Mouse (Mus musculus) bone marrow, adult 2 months (tissue): ENCODE results near the gene Rgl2. TPM values are rescaled to one million over a fixed set of nuclear protein-coding genes. Genes with fewer than 3 reads are reported as not detected.

Experiments used
- H3K27ac ChIP-seq: fragments of 200-500 bp; 2 replicates; pipeline ENCODE4 v1.5.1; 2012; ENCODE audit warnings: low read depth, mild to moderate bottlenecking, control low read depth, inconsistent platforms, low read length; ENCODE audit not compliant: control insufficient read depth, poor library complexity, insufficient read depth
- H3K4me1 ChIP-seq: fragments of 200-500 bp; 2 replicates; pipeline ENCODE4 v1.6.1; 2011; ENCODE audit warnings: low read length; ENCODE audit not compliant: control insufficient read depth, insufficient read depth
- H3K4me3 ChIP-seq: fragments of 200-500 bp; replicated peaks from 2 replicates; pipeline ENCODE3; 2011; ENCODE audit warnings: mild to moderate bottlenecking, low read depth, low read length, control low read depth; ENCODE audit not compliant: control insufficient read depth
- CTCF ChIP-seq: fragments of 200-500 bp; IDR thresholded peaks from 2 replicates; pipeline ENCODE4 v1.5.1; 2011; ENCODE audit warnings: low read length, control low read depth; ENCODE audit not compliant: control insufficient read depth, insufficient read depth
- POLR2A ChIP-seq: fragments of 200-500 bp; IDR thresholded peaks from 2 replicates; pipeline ENCODE4 v1.6.1; 2011; ENCODE audit warnings: low read depth, mild to moderate bottlenecking, control low read depth, low read length, borderline replicate concordance; ENCODE audit not compliant: control insufficient read depth
- WGBS: fragments of 180-500 bp; shearing (Covaris S2); methylation state at CpG from one replicate; pipeline ENCODE4 v1.1.7; 2018; 5-methylcytosine and 5-hydroxymethylcytosine counted together
- polyA plus RNA-seq: library from polyadenylated mRNA; stranded (reverse); fragments of >200 nt; gene quantifications from 2 replicates; pipeline ENCODE4 v1.2.4, GENCODE M21; 2011; ENCODE audit warnings: low replicate concordance; ENCODE audit not compliant: missing spikeins, insufficient read depth, insufficient read length

Rgl2 gene
- polyA plus RNA-seq, 1 experiment, result 173 TPM

DNA sequence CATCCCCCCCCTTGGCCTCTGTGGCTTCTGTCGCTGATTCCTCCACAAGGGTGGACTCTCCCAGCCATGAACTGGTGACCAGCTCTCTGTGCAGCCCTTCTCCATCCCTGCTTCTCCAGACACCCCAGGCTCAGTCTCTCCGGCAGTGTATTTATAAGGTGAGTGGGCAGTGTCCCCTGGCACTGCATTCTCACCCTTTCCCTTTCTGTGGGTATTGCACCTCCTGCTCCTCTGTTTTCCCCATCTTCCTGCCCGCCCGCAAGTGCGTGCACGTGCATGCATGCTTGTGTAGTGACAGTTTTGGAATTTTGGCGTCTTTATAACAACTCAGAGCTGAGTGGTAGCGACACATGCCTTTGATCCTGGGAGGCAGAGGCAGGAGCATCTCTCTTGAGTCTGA, 15.4 kb upstream of the Rgl2 start:
- TF ChIP-seq CTCF, result no peak
- no peak for TF ChIP-seq POLR2A
- Histone ChIP-seq H3K4me3 (no peak overlapping the region), H3K27ac (no peak overlapping the region), H3K4me1 (peaks cover 6% of the 10 kb centered on the region)
- WGBS, result 90% methylated on average over 8 of the region's 8 CpGs

GRCm38 (mm10) chr17:33914969-33915391, 14.4 kb upstream of the Rgl2 start:
- H3K27ac ChIP-seq, result no peak overlapping the region
- WGBS, result 76% methylated on average over 13 of the region's 13 CpGs
- H3K4me1 ChIP-seq, result peaks cover 6% of the 10 kb centered on the region
- peak overlapping the region; percentile 35 for H3K4me3 ChIP-seq
- TF ChIP-seq POLR2A (no peak), CTCF (peak; percentile 23; the same call in 1 of the 2 replicates)

DNA sequence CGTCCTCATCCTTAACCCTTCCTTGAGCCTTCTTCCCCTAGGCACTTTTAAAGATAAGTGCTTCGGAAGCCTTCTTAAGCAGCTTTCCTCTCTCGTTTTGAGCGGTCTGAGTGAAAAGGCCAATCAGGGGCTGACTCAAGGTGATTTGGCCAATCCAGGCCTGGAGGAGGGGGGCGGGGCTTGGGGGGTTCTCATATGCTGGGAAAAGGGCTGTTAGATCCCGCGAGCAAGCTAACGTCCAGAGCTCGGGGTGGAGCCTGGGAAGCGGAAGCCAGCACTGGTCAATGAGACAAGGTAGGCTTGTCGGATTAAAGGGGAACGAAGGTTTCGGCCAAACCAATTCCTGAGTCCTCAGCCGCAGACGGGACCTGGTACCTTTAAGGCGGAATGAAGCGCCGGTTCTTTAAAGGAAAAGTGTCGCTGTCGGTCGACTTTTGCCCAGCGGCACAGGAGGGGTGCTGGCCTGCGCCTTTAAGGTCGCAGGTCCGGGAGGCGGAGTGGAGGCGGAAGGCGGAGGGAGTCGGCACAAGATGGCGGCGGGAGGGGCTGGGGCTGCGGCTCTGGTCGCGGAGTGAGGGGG, 13.6 kb upstream of the Rgl2 start, which contains the start of the genes Tapbp and Zbtb22:
TSS of gene Tapbp (plus strand) at position 229 of the 580 bp plus-strand sequence.
TSS of gene Zbtb22 (plus strand) at position 234 of the 580 bp plus-strand sequence.
- peaks cover 6% of the 10 kb centered on the region for H3K4me1 ChIP-seq
- TF ChIP-seq CTCF (no peak), POLR2A (peak; percentile 36; the same call in 1 of the 2 replicates)
- under 1% methylated on average over 33 of the region's 34 CpGs for WGBS
- peak within 1 kb of the TSS; percentile 54 for H3K27ac ChIP-seq
- peak within 1 kb of the TSS; percentile 66 for H3K4me3 ChIP-seq

DNA sequence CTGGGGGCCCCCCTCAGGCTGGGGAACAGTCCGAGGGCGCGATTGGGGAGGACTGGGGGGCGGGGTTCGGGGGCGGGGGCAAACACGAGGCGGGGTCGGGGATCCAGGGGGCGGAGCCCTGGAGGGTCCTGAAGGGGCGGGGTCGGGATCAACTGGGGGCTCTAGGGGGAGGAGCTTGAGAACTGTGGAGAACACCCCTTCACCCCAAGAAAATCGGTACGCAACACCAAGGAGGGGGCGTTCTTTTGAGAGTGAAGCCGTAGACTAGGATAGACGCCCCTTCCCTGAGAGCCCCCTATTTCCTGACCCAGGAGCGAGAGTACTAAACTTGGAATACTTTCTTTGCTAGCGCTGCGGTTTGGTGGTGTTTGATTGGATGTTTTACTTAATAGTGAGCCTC, 13.0 kb upstream of the Rgl2 start:
- no peak overlapping the region for H3K27ac ChIP-seq
- H3K4me1 ChIP-seq, result peaks cover 6% of the 10 kb centered on the region
- WGBS, result under 1% methylated on average over 16 of the region's 20 CpGs
- no peak for TF ChIP-seq POLR2A
- TF ChIP-seq CTCF, result no peak
- H3K4me3 ChIP-seq, result peak overlapping the region; percentile 66

DNA sequence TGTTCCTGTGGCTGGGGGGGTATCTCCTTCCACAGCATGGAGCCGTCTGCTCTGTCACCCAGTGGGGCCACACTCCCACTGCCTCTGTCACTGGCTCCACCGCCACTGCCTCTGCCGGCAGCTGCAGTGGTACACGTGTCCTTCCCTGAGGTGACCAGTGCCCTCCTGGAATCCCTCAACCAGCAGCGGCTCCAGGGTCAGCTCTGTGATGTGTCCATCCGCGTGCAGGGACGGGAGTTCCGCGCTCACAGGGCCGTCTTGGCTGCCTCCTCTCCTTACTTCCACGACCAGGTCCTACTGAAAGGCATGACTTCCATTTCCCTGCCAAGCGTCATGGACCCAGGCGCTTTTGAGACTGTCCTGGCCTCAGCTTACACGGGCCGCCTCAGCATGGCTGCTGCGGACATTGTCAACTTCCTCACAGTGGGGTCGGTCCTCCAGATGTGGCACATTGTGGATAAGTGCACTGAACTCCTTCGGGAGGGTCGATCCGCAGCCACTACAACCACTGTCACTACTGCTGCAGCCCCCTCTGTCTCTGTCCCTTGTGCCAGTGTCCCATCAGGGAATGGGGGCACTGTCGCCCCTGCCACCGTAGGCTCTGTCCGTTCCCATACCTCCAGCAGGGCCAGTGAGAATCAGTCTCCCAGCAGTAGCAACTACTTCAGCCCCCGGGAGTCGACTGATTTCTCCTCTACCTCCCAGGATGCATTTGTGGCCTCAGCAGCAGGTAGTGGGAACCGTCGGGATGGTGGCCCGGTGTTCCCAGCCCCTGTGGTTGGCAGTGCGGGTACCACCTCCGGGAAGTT, 12.3 kb upstream of the Rgl2 start:
- Histone ChIP-seq H3K4me3 (peak overlapping the region; percentile 41), H3K4me1 (peaks cover 6% of the 10 kb centered on the region), H3K27ac (no peak overlapping the region)
- TF ChIP-seq POLR2A (peak; percentile 17; the same call in 1 of the 2 replicates), CTCF (no peak)
- WGBS, result 88% methylated on average over 31 of the region's 31 CpGs

- Histone ChIP-seq H3K4me3 (no peak overlapping the region), H3K4me1 (peaks cover 6% of the 10 kb centered on the region), H3K27ac (no peak overlapping the region)
- TF ChIP-seq POLR2A, result no peak
- TF ChIP-seq CTCF, result no peak
- WGBS, result 94% methylated on average over 18 of the region's 18 CpGs
Measured at GRCm38 (mm10) chr17:33917656-33918292, 11.6 kb upstream of the Rgl2 start.

DNA sequence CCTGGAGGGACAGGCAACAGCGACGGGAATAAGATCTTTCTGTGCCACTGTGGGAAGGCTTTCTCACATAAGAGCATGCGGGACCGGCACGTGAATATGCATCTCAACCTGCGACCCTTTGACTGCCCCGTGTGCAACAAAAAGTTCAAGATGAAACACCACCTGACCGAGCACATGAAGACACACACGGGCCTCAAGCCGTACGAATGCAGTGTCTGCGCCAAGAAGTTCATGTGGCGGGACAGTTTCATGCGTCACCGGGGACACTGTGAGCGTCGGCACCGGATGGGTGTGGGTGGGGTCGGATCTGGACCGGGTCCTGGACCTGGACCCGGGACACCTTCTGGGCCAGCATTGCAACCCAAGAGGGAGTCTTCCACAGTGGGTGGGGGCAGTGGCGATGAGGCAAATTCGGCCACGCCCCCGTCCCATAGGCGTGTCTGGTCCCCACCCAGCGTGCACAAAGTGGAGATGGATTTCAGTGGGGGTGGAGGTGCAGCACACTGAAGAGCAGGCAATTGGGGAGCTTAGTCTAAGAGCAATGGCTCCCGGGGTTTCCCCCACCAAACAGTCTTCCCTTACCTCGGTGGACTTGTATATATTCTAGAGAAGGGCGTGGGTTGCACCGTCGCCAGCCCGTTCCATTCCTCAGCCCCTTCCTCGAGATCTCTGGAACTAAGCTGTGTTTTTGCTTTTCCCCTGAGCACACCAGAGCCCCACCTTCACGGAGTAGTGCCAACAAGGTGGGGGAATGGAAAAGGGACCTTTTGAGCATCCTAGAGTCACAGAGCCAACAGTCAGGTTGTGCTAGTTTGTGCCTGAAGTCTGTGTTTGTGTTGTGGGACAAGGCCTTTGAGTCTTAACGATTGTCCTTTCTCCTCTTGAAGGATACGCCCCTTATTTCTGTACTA, 10.8 kb upstream of the Rgl2 start:
- Histone ChIP-seq H3K27ac (peak overlapping the region; percentile 89), H3K4me3 (peak overlapping the region; percentile 78), H3K4me1 (peaks cover 6% of the 10 kb centered on the region)
- no peak for TF ChIP-seq CTCF
- no peak; the same call in 1 of the 2 replicates for TF ChIP-seq POLR2A
- WGBS, result 71% methylated on average over 37 of the region's 37 CpGs
